Mouse (Mus musculus) splenic B cell, adult 2 months (primary cell): ENCODE results near the gene 1700113H08Rik.

Experiments
- DNase-seq: peaks from one replicate; pipeline ENCODE4 v3.0.0-alpha.2; 2011; ENCODE audit warnings: low read depth, low spot score
- H3K27me3 ChIP-seq: 2 replicates; pipeline ENCODE4 v1.6.1; 2012; ENCODE audit warnings: mild to moderate bottlenecking, low read length, moderate library complexity, mixed read lengths; ENCODE audit not compliant: control insufficient read depth, poor library complexity, insufficient read depth, severe bottlenecking
- H3K36me3 ChIP-seq: 2 replicates; pipeline ENCODE4 v1.6.1; 2012; ENCODE audit warnings: mild to moderate bottlenecking, low read length, moderate library complexity, mixed read lengths; ENCODE audit not compliant: control insufficient read depth, poor library complexity, insufficient read depth, severe bottlenecking

1700113H08Rik gene

DNA sequence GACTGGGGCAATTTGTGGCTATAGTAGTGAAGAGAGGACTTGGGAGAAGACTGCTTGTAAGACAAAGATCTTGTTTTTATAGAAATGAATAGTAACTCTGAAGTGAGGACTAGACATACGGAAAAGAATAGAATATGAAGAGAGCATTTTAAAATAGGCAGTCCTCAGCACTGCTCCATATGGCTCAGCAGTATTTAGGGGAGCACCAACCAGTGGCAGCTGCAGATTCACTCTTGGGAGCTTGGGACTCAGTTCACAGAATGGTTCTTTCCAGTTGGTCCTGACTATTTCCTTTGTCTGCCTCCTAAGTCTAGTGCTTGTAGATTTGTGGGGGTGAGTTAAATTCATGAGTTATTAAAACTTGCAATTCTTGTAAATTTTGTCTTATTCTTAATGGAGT lies 151.6 kb downstream of the 1700113H08Rik start:
- no peak for DNase-seq
- H3K36me3 ChIP-seq = no peaks in the 10 kb centered on the region

GRCm38 (mm10) chr10:87211046-87211445 lies 153.2 kb downstream of the 1700113H08Rik start:
- Histone ChIP-seq H3K36me3 (no peaks in the 10 kb centered on the region), H3K27me3 (no peaks in the 10 kb centered on the region)
- no peak for DNase-seq

More for the DNA sequence above, 151.6 kb downstream of the 1700113H08Rik start:
- no peaks in the 10 kb centered on the region for H3K27me3 ChIP-seq

DNA sequence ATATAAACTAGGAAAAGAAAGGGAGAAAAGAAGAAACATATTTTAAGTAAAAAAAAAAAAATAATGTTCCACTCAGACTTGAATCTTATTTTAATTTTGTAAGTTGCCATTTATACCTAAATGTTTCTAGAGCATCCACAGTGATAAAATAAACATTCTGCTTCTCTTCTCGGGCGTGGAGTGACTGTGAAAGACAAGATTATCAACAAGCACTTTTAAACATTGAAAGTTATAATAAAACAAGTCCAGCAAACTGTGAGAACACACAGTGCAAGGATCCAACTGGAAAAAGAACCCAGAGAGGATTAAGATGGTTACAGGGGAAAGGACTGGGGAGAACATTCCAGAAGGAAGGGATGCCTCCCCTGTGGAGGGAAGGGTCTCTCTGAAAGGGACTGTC lies 155.0 kb downstream of the 1700113H08Rik start:
- Histone ChIP-seq H3K36me3 (no peaks in the 10 kb centered on the region), H3K27me3 (no peaks in the 10 kb centered on the region)
- no peak for DNase-seq

- DNase-seq = no peak
- H3K27me3 ChIP-seq = no peaks in the 10 kb centered on the region
- no peaks in the 10 kb centered on the region for H3K36me3 ChIP-seq
These were observed 172.4 kb downstream of the 1700113H08Rik start for GRCm38 (mm10) chr10:87230071-87230910.

DNA sequence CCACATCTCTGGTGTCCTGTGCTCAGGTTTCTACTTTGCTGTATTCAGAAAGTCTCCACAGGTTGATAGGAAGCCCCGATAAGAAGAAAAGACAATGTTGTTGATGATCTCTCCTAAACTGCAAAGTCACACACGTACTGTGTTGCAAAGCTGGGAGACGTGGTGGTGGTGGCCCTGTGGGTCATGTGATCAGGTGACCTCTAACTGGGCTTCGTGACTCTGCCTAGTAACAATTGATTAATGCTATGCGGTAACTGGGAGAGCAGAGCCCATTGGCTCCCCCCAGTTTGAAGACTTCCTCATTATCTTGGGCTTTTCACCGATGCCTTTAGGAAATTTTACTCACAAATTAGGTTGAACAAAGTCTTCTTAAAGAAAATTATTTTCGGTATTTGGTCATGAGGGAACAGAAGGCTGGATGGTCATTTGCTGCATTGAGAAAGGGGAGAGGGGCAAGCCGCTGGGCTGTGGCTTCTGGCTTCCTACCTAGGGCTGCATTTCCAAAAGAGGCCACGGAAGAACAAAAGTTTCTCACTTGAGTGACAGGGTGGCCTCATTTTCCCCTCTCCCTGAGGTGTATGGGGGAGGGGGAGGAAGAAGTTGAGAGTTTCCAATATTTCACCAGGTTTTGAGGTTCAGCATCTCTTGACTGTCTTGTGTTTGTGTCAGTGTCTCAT lies 181.6 kb downstream of the 1700113H08Rik start:
- H3K36me3 ChIP-seq = no peaks in the 10 kb centered on the region
- H3K27me3 ChIP-seq = no peaks in the 10 kb centered on the region
- no peak for DNase-seq

DNA sequence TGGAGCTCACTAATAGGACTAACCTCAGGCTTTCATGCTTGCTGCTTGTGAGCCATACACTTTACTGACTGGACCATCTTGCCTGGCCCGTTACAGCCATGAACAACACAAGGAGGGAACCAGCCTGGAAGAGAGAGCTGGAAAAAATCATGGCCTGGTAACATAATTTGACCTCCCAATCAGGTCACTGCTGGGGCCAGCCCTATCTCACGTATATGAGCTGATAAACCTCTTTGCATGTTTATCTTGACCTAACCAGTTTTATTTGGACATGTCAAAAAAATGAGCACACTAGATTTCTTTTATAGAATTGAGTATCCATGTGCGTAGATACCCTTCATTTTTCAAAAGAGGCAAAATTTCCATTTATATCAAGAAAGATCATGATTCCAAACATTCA lies 213.9 kb downstream of the 1700113H08Rik start:
- no peak for DNase-seq
- no peaks in the 10 kb centered on the region for H3K27me3 ChIP-seq
- no peaks in the 10 kb centered on the region for H3K36me3 ChIP-seq

- Histone ChIP-seq H3K27me3 (no peaks in the 10 kb centered on the region), H3K36me3 (no peaks in the 10 kb centered on the region)
- no peak for DNase-seq
These were observed 214.3 kb downstream of the 1700113H08Rik start for GRCm38 (mm10) chr10:87272133-87272622.

GRCm38 (mm10) chr10:87275075-87275474 lies 217.2 kb downstream of the 1700113H08Rik start:
- DNase-seq = no peak

More at GRCm38 (mm10) chr10:87275075-87275474, 217.2 kb downstream of the 1700113H08Rik start:
- Histone ChIP-seq H3K36me3 (no peaks in the 10 kb centered on the region), H3K27me3 (no peaks in the 10 kb centered on the region)
